Mouse (Mus musculus): Measurements from ENCODE around the gene Rac3.
"Not testable (repeated sequence)": the region's sequence is repeated elsewhere in the genome, so short reads cannot be mapped to it uniquely, and the experiment has no call there.

Gene Rac3

GRCm38 (mm10) chr11:120721124-120722066 lies at the start of gene Rac3:
Gene Rac3, plus strand, starts transcription at chr11:120721470.
- peak; percentile 80 for DNase-seq

GRCm38 (mm10) chr11:120672687-120673593 lies 48.3 kb upstream of the Rac3 start, which contains the start of gene Aspscr1:
Gene Aspscr1, plus strand, starts transcription at chr11:120672973.
- peak; percentile 92 for DNase-seq

- DNase-seq = no peak
Observed at GRCm38 (mm10) chr11:120673594-120674122, 47.6 kb upstream of the Rac3 start.

DNA sequence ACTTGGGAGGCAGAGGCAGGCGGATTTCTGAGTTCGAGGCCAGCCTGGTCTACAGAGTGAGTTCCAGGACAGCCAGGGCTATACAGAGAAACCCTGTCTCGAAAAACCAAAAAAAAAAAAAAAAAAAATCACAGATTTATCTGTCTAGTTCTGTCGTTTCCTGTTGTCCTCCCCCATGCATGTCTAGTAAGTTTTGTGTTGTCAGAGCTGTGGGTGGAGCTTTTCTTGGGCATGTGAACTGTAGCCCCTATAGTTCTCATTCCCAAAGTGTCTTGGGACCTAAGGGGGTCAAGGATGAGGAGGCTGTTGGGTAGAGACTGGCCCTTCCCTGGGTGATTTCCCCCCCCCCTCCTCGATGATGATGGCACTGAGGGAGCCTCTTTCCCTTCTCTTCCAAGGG lies 45.4 kb upstream of the Rac3 start:
- not testable (repeated sequence) for DNase-seq

DNA sequence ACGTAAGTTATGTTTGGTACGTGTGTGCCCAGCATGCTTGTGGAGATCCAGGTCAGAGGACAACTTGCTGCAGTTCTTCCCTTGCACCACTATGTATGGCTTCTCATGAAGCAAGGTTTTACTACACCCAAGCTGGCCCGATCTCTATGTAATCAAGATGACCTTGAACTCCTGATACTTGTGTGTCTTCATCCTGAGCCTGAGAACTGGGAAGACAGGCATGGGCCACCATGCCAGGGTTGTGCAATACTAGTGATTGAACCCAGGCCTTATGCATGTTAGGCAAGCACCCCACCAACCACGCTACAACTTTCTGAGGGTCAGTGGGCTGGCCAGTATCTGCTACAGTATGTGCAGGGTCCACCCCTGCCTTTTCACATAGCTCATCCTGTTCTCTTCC lies 44.3 kb upstream of the Rac3 start:
- no peak for DNase-seq

- no peak for DNase-seq
Observed at GRCm38 (mm10) chr11:120679909-120680308, 41.4 kb upstream of the Rac3 start.

DNA sequence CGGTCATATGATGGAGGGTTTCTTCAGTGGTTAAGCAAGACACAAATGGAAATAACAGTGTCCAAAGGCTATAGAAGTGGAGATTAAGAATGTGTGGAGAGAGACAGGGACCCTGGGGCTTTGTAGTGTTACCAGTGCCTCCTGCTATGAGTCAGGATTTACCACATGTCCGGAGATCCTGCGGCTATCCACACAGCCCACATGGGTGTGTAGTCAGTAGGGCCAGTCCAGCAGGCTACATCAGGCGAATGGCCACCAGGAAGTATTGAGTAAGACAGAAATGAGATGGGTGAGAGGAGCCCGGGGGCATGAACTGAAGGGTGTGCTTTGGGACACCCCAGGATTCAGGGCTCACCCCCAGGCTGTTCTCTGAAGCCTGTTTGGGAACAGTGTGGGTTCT lies 38.6 kb upstream of the Rac3 start:
- DNase-seq = no peak

- DNase-seq = no peak
Observed at GRCm38 (mm10) chr11:120683536-120683935, 37.7 kb upstream of the Rac3 start.

- no peak for DNase-seq
Observed at GRCm38 (mm10) chr11:120684086-120684485, 37.2 kb upstream of the Rac3 start.

DNA sequence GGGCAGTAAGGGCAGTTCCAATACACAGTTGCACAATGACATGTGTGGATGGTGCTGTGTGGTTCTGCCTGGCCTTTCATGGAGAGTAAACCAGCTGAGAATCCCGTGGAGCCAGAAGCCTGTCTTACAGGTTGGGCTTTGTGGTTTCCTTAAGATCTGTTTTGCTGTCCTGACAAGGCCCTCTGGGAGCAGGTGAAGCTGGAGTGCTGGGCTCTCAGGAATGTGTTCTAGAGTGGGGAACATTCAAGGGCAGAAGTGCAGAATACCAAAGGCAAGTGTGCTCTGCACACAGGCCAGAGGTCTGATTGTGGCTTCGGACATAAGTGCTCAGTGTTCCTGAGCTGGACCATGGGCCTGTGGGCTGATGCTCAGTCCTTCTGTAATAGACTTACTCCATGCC lies 36.6 kb upstream of the Rac3 start:
- no peak for DNase-seq

DNA sequence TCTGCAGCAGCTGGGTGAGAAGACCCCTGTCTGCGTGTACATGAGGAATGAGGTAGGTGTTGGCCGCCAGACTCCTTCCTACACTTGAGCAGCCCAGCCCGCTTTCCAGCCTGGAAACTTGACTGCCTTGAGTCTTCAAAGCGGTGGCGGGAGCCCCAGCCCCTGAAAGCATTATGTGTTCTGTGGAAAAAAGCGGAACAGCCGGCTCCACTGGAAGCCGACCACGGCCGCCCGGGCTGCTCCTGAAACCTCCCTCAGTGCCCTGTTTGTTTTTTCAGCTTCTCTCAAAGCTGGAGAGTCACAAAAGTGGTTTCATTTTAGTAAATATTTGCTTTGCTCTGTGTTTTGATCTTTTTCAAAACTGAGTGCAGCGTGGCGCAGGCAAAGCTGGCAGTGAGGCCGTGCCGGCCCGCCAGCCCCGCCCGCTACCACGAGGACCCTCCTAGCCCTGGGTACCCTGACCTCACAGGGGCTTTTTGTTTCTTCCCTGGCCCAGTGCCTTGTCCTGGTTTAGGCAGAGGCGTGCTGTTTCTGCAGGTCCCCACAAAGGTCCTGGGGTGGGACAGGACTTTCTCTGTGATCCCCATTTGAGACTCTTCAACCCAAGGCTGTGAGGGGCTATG lies 34.5 kb upstream of the Rac3 start:
- DNase-seq = no peak

DNA sequence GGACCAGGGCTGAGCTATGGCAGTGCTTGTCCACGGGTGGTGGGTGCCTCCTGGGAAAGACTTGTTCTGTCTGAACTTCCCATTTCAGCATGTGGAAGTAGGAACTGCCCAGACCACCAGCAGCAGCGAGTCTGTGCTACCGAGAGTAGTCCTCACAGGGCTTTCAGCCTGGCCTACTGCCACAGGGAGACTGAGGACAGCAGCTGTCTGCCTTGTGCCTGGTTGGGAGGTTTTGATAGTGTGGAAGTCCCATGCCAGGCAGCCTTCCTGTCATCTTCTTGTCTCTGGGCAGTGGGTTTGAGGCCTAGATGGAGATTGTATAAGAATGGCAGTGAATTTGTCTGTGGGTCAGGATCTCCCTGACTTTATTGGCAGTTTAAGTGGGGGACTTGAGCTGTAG lies 31.9 kb upstream of the Rac3 start:
- no peak for DNase-seq

- no peak for DNase-seq
Observed at GRCm38 (mm10) chr11:120692471-120693011, 28.7 kb upstream of the Rac3 start.

DNA sequence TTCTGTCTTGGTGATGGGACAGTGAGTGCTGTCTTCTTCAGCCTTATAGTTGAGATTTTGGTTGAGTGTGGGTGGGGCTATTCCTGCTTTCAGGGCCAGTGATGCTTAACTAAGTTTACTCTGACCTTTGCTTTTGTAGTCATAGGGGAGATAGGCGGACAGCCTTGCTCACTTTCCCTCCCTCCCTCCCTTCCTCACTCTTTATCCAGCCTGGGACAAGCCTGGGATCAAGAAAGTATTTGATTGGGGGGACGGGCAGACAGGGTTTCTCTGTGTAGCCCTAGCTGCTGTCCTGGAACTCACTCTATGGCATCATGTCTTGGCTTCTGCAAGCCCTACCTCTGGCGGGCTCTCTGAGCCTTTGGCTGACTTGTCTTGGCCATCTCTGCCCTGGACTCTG lies 27.8 kb upstream of the Rac3 start:
- no peak for DNase-seq

GRCm38 (mm10) chr11:120695184-120695583 lies 26.1 kb upstream of the Rac3 start:
- no peak for DNase-seq

DNA sequence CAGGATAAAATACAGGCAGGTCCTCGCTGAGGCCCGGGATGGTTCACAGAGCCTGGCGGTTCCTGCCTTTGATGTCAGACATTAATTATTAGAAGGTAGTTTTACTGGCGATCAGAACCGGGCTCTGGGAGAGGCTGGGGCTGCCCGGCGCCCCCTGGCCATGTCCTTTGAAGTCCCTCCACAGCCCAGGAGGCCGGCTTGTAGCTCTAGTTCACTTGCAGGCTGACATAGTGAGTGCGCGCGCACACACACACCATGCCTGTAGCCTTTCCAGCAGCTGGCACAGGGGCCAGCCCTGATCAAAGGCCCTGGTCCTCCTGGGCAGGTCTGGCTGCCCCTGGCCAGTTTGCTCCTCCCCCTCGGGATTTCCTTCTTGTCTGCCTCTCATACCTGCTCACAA lies 25.6 kb upstream of the Rac3 start:
- no peak for DNase-seq

DNA sequence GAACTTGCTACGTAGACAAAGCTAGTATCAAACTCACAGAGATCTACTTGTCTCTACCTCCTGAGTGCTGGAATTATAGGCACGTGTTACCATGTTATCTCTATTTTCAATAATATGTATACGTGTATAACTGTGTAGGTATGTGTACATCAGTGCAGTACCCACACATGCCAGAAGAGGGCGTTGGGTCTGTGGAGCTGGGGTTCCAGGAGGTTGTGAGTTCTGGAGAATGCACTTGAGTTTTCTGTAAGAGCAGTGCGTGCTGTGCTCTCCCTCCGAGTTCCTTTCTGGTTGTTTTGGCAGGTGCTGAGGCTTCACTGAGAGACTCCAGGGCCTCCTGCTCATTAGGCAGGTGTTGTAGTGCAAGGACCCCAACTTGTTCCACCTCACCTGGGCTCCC lies 24.7 kb upstream of the Rac3 start:
- DNase-seq = no peak

- DNase-seq = no peak
Observed at GRCm38 (mm10) chr11:120697741-120698140, 23.5 kb upstream of the Rac3 start.

- DNase-seq = no peak
Observed at GRCm38 (mm10) chr11:120703696-120704454, 17.4 kb upstream of the Rac3 start.

- DNase-seq = no peak
Observed at GRCm38 (mm10) chr11:120704486-120705325, 16.6 kb upstream of the Rac3 start.

GRCm38 (mm10) chr11:120706120-120706519 lies 15.2 kb upstream of the Rac3 start:
- no peak for DNase-seq

Measured in right cerebral cortex, postnatal 4 days (tissue).